Mouse (Mus musculus) c-Kit-negative CD71-positive TER-119-positive erythroid progenitor cells, embryonic 14.5 days (primary cell): ENCODE measurements around the gene BC048562.

Experiments used
- DNase-seq: peaks from one replicate; pipeline ENCODE4 v3.0.0-alpha.2; 2013; ENCODE audit warnings: low read depth, low spot score

BC048562 gene

GRCm38 (mm10) chr9:108450292-108451169, 14.2 kb downstream of the BC048562 start:
- no peak for DNase-seq

- DNase-seq = peak; percentile 22
Observed at GRCm38 (mm10) chr9:108451170-108451493, 14.8 kb downstream of the BC048562 start.

- peak; percentile 29 for DNase-seq
Observed at GRCm38 (mm10) chr9:108451519-108452160, 15.4 kb downstream of the BC048562 start.

GRCm38 (mm10) chr9:108452291-108452906, 16.1 kb downstream of the BC048562 start:
- DNase-seq = peak; percentile 82

- DNase-seq = no peak
Observed at GRCm38 (mm10) chr9:108452911-108453310, 16.6 kb downstream of the BC048562 start.

GRCm38 (mm10) chr9:108453458-108453857, 17.2 kb downstream of the BC048562 start:
- DNase-seq = no peak

- DNase-seq = no peak
Observed at GRCm38 (mm10) chr9:108454429-108454828, 18.1 kb downstream of the BC048562 start.

- DNase-seq = no peak
Observed at GRCm38 (mm10) chr9:108455747-108456571, 19.7 kb downstream of the BC048562 start.

GRCm38 (mm10) chr9:108456953-108457352, 20.7 kb downstream of the BC048562 start:
- DNase-seq = no peak

GRCm38 (mm10) chr9:108459939-108460318, 23.6 kb downstream of the BC048562 start:
- DNase-seq = no peak

GRCm38 (mm10) chr9:108460319-108461178, 24.3 kb downstream of the BC048562 start, which contains the start of gene Ccdc71:
Gene Ccdc71 (plus strand): TSS chr9:108460527.
- DNase-seq = peak; percentile 62

GRCm38 (mm10) chr9:108461181-108461631, 24.9 kb downstream of the BC048562 start, which contains the start of gene Klhdc8b:
Gene Klhdc8b (minus strand): TSS chr9:108461581.
- DNase-seq = no peak

GRCm38 (mm10) chr9:108461675-108462074, 25.4 kb downstream of the BC048562 start:
- no peak for DNase-seq

GRCm38 (mm10) chr9:108462192-108462591, 25.9 kb downstream of the BC048562 start:
- no peak for DNase-seq

GRCm38 (mm10) chr9:108463713-108464112, 27.4 kb downstream of the BC048562 start:
- DNase-seq = no peak

GRCm38 (mm10) chr9:108466219-108466618, 29.9 kb downstream of the BC048562 start:
- DNase-seq = no peak

- no peak for DNase-seq
Observed at GRCm38 (mm10) chr9:108469430-108469829, 33.1 kb downstream of the BC048562 start.

GRCm38 (mm10) chr9:108469845-108470244, 33.6 kb downstream of the BC048562 start:
- no peak for DNase-seq

GRCm38 (mm10) chr9:108474528-108474927, 38.2 kb downstream of the BC048562 start:
- no peak for DNase-seq

GRCm38 (mm10) chr9:108478638-108479156, 42.4 kb downstream of the BC048562 start:
- no peak for DNase-seq
